Mouse (Mus musculus) thymus, postnatal 36 days (tissue): ENCODE measurements at regions not wholly inside any gene's neighbourhood (a gene's known extent, or its start where the extent isn't known, plus 50 kb on each side); places are given as distances from the start of the nearest gene placed in this dataset.
"Not testable (repeated sequence)": the region's sequence is repeated elsewhere in the genome, so short reads cannot be mapped to it uniquely, and the experiment has no call there.

ENCODE experiments used
- DNase-seq, 2 experiments: peaks; one replicate each; pipeline ENCODE4 v3.0.0; 2022; ENCODE audit warnings: mixed read lengths in 2 of 2

- DNase-seq, result no peak
Measured at GRCm38 (mm10) chr14:59075845-59076745, 66.6 kb downstream of the 1700129C05Rik start.

GRCm38 (mm10) chr14:59072323-59073039 is 70.2 kb downstream of the 1700129C05Rik start:
- no peak for DNase-seq

GRCm38 (mm10) chr14:59070056-59070455 is 72.6 kb downstream of the 1700129C05Rik start:
- DNase-seq, result no peak

- no peak for DNase-seq
Measured at GRCm38 (mm10) chr14:59066456-59067220, 76.1 kb downstream of the 1700129C05Rik start.

GRCm38 (mm10) chr14:59063221-59063620 is 79.5 kb downstream of the 1700129C05Rik start:
- DNase-seq, result no peak

- DNase-seq, result no peak
Measured at GRCm38 (mm10) chr14:59056832-59057231, 85.9 kb downstream of the 1700129C05Rik start.

- no peak for DNase-seq
Measured at GRCm38 (mm10) chr14:59055283-59055682, 87.4 kb downstream of the 1700129C05Rik start.

GRCm38 (mm10) chr14:59052421-59052820 is 90.3 kb downstream of the 1700129C05Rik start:
- DNase-seq, result no peak

- DNase-seq, result no peak
Measured at GRCm38 (mm10) chr14:59051478-59051879, 91.2 kb downstream of the 1700129C05Rik start.

- no peak for DNase-seq
Measured at GRCm38 (mm10) chr14:59045687-59046086, 97.0 kb downstream of the 1700129C05Rik start.

- DNase-seq, result no peak
Measured at GRCm38 (mm10) chr14:59045235-59045634, 97.5 kb downstream of the 1700129C05Rik start.

- no peak for DNase-seq
Measured at GRCm38 (mm10) chr14:59042152-59042551, 100.5 kb downstream of the 1700129C05Rik start.

GRCm38 (mm10) chr14:59025757-59026156 is 116.9 kb downstream of the 1700129C05Rik start:
- DNase-seq, result not testable (repeated sequence)

GRCm38 (mm10) chr14:59009534-59009933 is 133.2 kb downstream of the 1700129C05Rik start:
- DNase-seq, result no peak

- DNase-seq, result no peak
Measured at GRCm38 (mm10) chr14:58999106-58999778, 143.5 kb downstream of the 1700129C05Rik start.

- no peak for DNase-seq
Measured at GRCm38 (mm10) chr14:58994994-58995393, 147.7 kb downstream of the 1700129C05Rik start.

- no peak for DNase-seq
Measured at GRCm38 (mm10) chr14:58989644-58990217, 153.0 kb downstream of the 1700129C05Rik start.

GRCm38 (mm10) chr14:58987688-58988087 is 155.0 kb downstream of the 1700129C05Rik start:
- DNase-seq, result no peak

- DNase-seq, result no peak
Measured at GRCm38 (mm10) chr14:58985838-58986237, 156.9 kb downstream of the 1700129C05Rik start.

GRCm38 (mm10) chr14:58976791-58977190 is 165.9 kb downstream of the 1700129C05Rik start:
- DNase-seq, result no peak

- DNase-seq, result no peak
Measured at GRCm38 (mm10) chr14:58969248-58969647, 173.4 kb downstream of the 1700129C05Rik start.

- no peak for DNase-seq
Measured at GRCm38 (mm10) chr14:58967975-58968374, 174.7 kb downstream of the 1700129C05Rik start.
